ENCODE assay signal across 24 mouse cellular contexts in the genomic region with DNA sequence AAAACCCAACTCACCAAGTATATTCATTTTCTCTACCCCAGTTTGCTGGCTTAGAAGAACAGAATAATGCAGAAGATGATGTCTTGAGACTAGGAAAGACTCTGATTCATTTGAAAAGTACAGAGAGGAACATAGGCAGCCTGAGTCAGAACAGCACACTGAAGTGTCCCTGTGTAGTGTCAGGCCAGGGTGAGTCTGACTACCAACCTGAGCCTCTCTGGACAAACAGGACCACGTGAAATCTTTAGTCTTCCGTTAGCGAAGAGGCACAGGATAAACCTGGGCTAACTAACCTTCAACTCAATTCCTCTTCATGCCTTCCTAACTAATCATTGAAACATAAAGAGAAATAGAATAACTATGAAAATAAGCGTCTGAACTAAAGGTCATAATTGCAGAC.
"Had no signal": no experiment of that assay in that cellular context is flagged by ENCODE, and none has a peak within 500 bp of the region (broad histone marks: within the 10 kb centered on the region; RNA-seq: fewer than 3 reads in every experiment).

No protein-coding gene starts in this region.

- H3K9ac ChIP-seq: embryonic facial prominence, embryonic 12.5 days; embryonic facial prominence, embryonic 13.5 days; embryonic facial prominence, embryonic 15.5 days; forebrain, embryonic 12.5 days; forebrain, embryonic 13.5 days; forebrain, embryonic 15.5 days; forebrain, postnatal 0 days had no signal

- H3K4me1 ChIP-seq: embryonic facial prominence, embryonic 10.5 days; embryonic facial prominence, embryonic 12.5 days; embryonic facial prominence, embryonic 13.5 days; embryonic facial prominence, embryonic 15.5 days; forebrain, embryonic 13.5 days; forebrain, embryonic 15.5 days had no signal

- H3K4me2 ChIP-seq: embryonic facial prominence, embryonic 12.5 days; embryonic facial prominence, embryonic 13.5 days; embryonic facial prominence, embryonic 15.5 days; forebrain, embryonic 12.5 days; forebrain, embryonic 13.5 days; forebrain, embryonic 15.5 days had no signal

- H3K4me3 ChIP-seq: embryonic facial prominence, embryonic 10.5 days; embryonic facial prominence, embryonic 12.5 days; embryonic facial prominence, embryonic 13.5 days; embryonic facial prominence, embryonic 15.5 days; erythroblast, embryonic 14.5 days; forebrain, embryonic 10.5 days; forebrain, embryonic 12.5 days; forebrain, embryonic 13.5 days; forebrain, embryonic 15.5 days; gastrocnemius, adult 2 months; heart, adult 2 months; heart, embryonic 10.5 days had no signal

- H3K27me3 ChIP-seq: embryonic facial prominence, embryonic 12.5 days; embryonic facial prominence, embryonic 13.5 days; embryonic facial prominence, embryonic 15.5 days; forebrain, embryonic 12.5 days; forebrain, embryonic 13.5 days; forebrain, embryonic 15.5 days had no signal

- H3K9me3 ChIP-seq: embryonic facial prominence, embryonic 10.5 days; embryonic facial prominence, embryonic 12.5 days; embryonic facial prominence, embryonic 13.5 days; embryonic facial prominence, embryonic 15.5 days; forebrain, embryonic 10.5 days; forebrain, embryonic 12.5 days; forebrain, embryonic 13.5 days; forebrain, embryonic 15.5 days; heart, embryonic 10.5 days had no signal

- DNase-seq: cerebellum, adult 9-11 months; cerebellum, postnatal 10 days; cerebellum, postnatal 14 days; cerebellum, postnatal 25 days; cerebellum, postnatal 36 days; embryo, embryonic 11 days; forebrain, postnatal 0 days; gastrocnemius, adult 2 months; gastrocnemius, postnatal 10 days; gastrocnemius, postnatal 14 days; gastrocnemius, postnatal 25 days; gastrocnemius, postnatal 36 days; heart, adult 18-20 months; heart, adult 2 months had no signal

- H3K27ac ChIP-seq: embryonic facial prominence, embryonic 10.5 days; embryonic facial prominence, embryonic 12.5 days; embryonic facial prominence, embryonic 13.5 days; embryonic facial prominence, embryonic 15.5 days; forebrain, embryonic 10.5 days; forebrain, embryonic 12.5 days; forebrain, embryonic 13.5 days; forebrain, embryonic 15.5 days; gastrocnemius, adult 2 months; heart, adult 2 months; heart, embryonic 10.5 days had no signal

- H3K36me3 ChIP-seq: forebrain, embryonic 15.5 days had no signal
